Mouse (Mus musculus) cerebral cortex, adult 2 months (tissue): ENCODE measurements around the gene Atp8b5.

Experiments used
- WGBS: fragments of 180-500 bp; shearing (Covaris S2); methylation state at CpG from one replicate; pipeline ENCODE4 v1.1.7; 2018; 5-methylcytosine and 5-hydroxymethylcytosine counted together

Atp8b5 gene

GRCm38 (mm10) chr4:43383246-43384082 is 116.5 kb downstream of the Atp8b5 start:
- WGBS, result 15% methylated on average over 11 of the region's 11 CpGs

DNA sequence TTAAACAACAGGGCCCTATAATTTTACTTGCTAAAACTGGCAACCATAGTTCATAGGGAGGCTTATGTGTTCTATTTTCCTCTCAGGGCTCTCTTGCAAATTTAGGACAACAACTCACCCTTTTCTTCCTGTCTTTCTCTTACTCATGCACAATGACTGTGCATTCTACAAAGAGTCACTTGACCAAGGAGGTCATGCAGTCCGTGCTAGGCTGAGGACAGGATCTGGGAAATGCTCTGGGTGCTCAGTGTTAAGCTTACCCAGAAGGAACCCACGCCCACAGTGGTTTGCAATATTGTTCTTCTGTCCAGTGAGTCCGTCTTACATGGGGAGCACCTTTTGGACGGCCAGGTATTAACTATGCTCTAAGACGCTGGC is 117.1 kb downstream of the Atp8b5 start:
- WGBS, result 65% methylated on average over 5 of the region's 5 CpGs

- 90% methylated on average over 3 of the region's 3 CpGs for WGBS
Observed at GRCm38 (mm10) chr4:43384541-43384940, 117.6 kb downstream of the Atp8b5 start.

GRCm38 (mm10) chr4:43389390-43389789 is 122.4 kb downstream of the Atp8b5 start:
- 79% methylated on average over 2 of the region's 2 CpGs for WGBS

DNA sequence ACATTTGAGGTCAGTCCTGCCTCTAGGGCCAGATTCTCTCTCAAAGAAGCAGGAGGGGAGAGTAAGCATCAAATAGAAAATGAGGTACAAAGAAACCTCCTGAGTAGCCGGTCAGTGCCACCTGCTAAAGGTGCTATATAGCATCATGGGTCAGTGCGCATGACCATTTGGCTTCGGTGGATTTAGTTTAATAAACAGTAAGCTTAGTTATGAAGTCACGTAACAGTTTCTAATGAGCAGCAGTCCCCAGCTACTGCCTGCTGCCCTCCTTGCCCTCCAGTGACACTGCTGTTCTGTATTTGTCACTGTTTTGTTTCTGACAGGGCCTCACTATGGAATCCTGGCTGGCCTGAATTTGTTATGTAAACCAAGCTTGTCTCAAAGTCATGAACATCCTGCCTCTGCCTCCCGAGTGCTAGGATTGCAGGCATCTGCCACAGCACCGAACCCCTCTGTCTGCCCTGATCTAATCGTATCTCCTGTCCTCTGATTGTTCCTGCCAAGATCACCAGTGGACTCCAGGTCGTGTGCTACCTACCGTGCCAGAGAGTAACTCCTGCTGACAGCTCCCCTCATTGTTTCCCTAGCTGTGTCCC is 123.0 kb downstream of the Atp8b5 start:
- WGBS, result 48% methylated on average over 9 of the region's 9 CpGs

DNA sequence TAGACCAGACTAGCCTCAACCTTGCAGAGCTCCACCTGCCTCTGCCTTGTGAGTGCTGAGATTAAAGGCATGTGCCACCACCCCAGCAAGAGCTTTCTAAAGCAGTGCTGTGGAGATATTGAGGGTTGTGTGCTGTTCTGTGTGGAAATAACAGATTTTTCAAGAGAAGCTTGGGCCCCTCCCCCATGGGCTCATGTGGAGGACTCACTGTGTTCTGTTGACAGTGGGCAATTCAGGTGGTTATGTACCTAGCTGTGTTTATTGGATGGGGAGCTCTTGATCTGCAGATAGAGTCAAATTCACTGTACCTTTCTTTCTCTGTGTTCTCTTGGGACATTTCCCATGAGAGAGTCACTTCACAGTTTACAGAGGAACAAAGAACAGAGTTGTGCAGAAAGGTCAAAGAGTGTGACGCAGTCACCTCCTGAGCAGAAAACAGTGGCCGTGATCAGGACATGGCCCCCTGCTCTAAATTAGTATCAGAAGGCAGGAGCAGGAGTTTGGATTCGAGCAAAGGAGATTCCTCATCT is 124.6 kb downstream of the Atp8b5 start:
- WGBS, result 67% methylated on average over 3 of the region's 3 CpGs

DNA sequence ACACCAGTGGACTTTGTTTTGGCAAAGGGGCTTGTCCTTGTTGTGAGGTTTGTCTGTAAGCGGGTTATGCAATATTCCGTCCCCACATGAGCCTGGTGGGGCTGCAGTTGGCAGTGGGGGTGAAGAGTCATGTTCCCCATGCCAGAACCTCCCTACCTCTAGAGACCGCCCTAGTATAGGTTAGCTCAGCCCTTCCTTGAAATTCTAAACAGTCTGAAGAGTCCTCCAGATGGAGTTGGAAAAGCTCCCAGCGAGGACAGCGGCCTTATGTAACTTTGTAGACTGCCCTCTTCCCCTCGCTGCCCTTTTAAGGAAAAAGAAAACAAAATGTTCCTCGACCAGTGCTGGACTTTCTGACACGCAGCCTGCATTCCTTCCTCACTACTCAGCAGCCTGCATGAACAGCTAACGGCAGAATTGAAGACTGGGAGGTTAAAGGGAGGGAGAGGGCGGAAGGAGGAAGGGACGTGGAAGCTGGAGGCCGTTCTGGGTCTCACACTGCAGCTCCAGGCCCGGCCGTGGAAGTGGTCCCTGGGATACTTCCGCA is 127.5 kb downstream of the Atp8b5 start:
- whole genome bisulfite sequencing, result 39% methylated on average over 15 of the region's 15 CpGs

DNA sequence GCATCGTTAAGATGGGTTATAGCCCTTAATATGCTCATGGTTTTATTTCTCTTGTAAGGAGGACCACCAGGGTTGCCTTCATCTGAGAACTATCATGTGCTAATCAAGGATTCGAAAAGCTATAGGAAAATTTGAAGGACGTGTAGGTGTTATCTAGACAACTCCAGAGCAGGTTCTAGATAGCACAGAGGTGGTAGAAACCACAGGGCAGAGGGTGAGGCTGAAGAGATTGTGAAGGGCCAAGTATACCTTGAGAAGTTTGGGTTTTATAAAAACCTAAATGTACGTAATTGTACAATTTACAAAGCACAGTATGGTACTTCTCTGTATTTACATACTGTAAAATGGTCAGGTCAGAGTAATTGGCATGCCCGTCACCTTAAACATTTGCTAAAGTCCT is 128.2 kb downstream of the Atp8b5 start:
- 85% methylated on average over 5 of the region's 5 CpGs for WGBS

DNA sequence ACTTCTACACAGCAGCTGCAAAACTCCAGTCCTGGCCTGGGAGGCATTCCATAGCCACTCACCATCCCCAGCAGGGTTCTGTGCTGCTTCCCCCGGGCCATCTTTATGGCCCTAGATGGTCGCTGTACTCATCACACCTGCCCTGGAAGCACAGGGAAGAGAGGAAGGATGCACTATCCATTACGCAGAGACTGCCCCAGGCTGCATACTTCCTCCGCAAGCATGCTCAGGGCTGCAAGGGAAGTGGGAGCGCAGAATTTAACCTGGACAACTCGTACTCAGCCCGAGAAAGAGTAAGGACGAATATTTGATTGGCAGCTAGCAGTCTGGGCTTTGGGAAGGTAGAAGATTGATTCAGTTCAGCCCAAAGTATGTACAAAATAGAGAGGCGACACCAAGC is 128.9 kb downstream of the Atp8b5 start:
- WGBS, result 84% methylated on average over 9 of the region's 9 CpGs

- WGBS, result 90% methylated on average over 5 of the region's 5 CpGs
Observed at GRCm38 (mm10) chr4:43396381-43396780, 129.4 kb downstream of the Atp8b5 start.

DNA sequence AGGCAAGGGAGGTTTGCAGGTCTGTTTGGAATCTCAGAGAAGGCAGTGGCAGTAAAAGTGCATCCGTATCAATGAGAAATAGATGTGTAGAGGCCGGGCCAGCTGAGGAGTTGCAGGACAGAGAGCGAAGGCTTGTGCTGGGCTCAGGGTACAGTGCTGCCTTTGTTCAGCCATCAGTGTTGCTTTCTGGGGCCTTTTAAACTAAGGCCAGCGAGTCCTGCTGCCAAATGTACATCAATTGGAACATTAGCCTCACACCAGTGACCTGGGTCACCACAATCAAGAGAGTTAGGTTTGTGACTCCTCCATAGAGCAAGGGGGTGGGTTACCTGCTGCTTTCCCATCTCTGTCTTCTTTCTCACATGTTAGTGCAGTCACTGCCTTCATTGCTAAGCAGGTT is 131.1 kb downstream of the Atp8b5 start:
- WGBS, result 63% methylated on average over 4 of the region's 4 CpGs

DNA sequence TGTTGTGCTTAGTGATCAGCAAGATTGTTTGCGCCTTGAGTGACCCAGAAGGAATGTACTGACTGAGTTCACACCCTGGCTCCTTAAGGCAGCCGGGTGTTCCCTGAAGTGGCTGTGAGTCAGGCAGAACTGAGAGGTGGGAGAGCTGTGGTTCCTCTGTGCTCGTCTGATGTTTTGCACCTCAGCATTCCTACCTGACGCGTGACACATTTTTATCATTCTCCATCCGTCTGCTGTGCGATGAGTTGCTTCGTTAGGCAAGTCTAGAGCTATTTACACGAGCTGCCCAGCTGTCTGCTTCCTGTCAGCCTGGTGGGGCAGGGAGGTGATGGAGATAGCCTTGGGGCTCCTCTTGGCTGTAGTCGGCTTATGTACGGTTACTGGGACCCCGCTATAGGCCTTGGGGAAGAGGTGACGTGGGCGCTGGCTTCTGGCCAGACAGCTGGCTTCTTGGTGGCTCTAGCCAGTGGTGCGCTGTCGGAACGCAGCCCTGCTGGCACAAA is 131.9 kb downstream of the Atp8b5 start:
- 15% methylated on average over 17 of the region's 17 CpGs for WGBS

DNA sequence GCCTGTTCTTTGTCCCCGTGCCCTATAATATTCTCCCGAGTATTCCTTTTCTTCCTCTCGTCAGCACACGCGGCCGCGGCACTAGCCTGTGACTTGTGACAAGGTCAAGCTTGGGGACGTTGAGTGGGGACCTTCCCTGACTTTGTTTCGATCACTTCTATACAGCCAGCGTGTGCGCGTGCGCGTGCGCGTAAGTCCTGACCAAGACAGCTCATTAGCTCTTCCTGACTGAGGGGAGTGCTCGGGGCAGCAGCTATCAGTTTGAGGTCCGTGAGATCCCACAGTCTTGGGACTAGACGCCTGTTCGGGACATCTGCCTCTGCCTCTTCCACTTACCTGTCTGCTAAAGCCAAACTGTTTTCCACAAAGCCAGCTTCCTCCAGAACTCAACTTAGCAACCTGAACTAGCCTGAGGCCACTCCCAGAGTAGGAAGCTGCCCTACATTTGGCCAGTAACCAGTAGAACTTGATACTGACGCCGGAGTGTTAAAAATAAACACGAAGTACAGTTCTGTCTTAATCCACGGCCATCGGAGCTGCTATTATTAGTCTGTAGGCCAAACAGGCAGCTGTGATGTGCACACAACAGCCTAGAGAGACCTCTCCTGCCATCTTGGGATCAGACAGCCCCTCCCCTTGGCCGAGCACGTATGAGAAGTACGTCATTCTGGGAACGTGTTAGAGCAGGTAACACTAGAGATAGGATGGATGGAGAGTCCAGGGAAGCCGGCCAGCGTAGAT is 132.6 kb downstream of the Atp8b5 start:
- 55% methylated on average over 31 of the region's 31 CpGs for WGBS

GRCm38 (mm10) chr4:43400976-43401375 is 134.0 kb downstream of the Atp8b5 start:
- 38% methylated on average over 10 of the region's 10 CpGs for WGBS

DNA sequence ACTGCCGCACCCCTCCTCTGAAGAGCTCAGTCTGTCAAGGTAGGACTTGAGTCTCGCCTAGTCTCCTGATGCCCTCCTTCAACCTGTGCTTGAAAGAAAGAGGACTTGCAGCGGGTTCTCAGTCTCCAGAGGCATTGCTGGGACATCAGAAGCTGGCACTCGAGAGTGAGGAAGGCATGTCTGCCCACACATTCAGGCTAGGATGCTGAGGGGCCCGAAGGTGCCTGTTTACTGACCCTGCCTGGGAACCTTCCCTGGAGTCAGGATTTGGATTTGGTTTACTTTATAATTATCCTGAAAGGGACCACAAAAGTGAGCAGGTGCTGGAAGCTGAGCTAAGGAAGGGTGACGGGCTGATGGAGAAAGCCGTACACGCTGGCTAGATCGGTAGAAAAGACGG is 134.5 kb downstream of the Atp8b5 start:
- WGBS, result 84% methylated on average over 10 of the region's 10 CpGs

- WGBS, result 43% methylated on average over 9 of the region's 9 CpGs
Observed at GRCm38 (mm10) chr4:43402212-43402611, 135.3 kb downstream of the Atp8b5 start.

- WGBS, result 89% methylated on average over 10 of the region's 10 CpGs
Observed at GRCm38 (mm10) chr4:43404697-43405096, 137.7 kb downstream of the Atp8b5 start.

GRCm38 (mm10) chr4:43406162-43406971 is 139.4 kb downstream of the Atp8b5 start:
- WGBS, result 3% methylated on average over 28 of the region's 28 CpGs

- WGBS, result 45% methylated on average over 12 of the region's 12 CpGs
Observed at GRCm38 (mm10) chr4:43407071-43407920, 140.3 kb downstream of the Atp8b5 start.

DNA sequence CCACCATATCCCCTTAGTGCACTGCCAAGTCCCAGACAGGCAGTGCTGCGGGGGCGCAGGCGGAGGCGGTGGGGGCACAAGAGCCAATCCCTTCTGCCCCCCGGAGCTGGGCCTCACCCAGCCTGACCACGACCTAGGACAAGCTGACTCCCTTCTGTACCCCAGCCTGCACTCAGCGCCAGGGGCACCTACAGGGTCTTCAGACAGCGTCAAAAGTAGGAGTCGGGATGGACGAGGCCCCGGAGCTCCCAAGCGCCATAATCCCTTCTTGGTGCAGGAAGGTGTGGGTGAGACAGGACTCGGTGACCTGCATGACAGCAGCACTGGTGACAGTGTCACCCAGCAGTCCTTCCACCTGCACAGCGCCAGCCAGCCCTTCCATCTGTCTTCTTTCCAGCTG is 147.8 kb downstream of the Atp8b5 start:
- 89% methylated on average over 14 of the region's 14 CpGs for WGBS
